Comparison of ENCODE assay signal across 9 mouse cellular contexts in genomic region chr7:27552070-27552469, GRCm38 (mm10). TPM values are rescaled to one million over a fixed set of nuclear protein-coding genes. Genes with fewer than 3 reads are reported as not detected.
DNase-seq lines count a peak whose midpoint lies in the region; ATAC-seq and TF ChIP-seq lines count a peak whose summit lies in the region.
"Had no signal": no experiment of that assay in that cellular context is flagged by ENCODE, and none has a peak within 500 bp of the region (broad histone marks: within the 10 kb centered on the region; RNA-seq: fewer than 3 reads in every experiment).

No protein-coding gene starts in this region.

- TF ChIP-seq EP300 in MEL (IDR thresholded peaks at IDR 0.05; ENCODE audit: low read depth in 1 of 2, low read length in 2 of 2): no peak

- ATAC-seq in heart, embryonic 13.5 days (ENCODE audit: extremely low read depth, insufficient number of reproducible peaks, low FRiP score, low TSS enrichment): no peak
- ATAC-seq in hindbrain, embryonic 15.5 days (ENCODE audit: low FRiP score, low read depth): no peak
- ATAC-seq in midbrain, embryonic 11.5 days (ENCODE audit: low FRiP score): no peak

- peak overlapping the region; percentile 91 for H3K9ac ChIP-seq in heart, embryonic 13.5 days
- no peak overlapping the region for H3K9ac ChIP-seq in MEL (ENCODE audit: control insufficient read depth, low read depth, low read length, poor library complexity, severe bottlenecking)
- peak overlapping the region; percentile 72 for H3K9ac ChIP-seq in hindbrain, embryonic 15.5 days
- H3K9ac ChIP-seq in midbrain, embryonic 11.5 days (ENCODE audit: low read length): no peak overlapping the region

- no peaks in the 10 kb centered on the region for H3K27me3 ChIP-seq in heart, embryonic 13.5 days (replicated peaks)
- H3K27me3 ChIP-seq in MEL (ENCODE audit: control insufficient read depth in 1 of 2, insufficient read depth in 2 of 2, low read length in 2 of 2): no peaks in the 10 kb centered on the region
- H3K27me3 ChIP-seq in hindbrain, embryonic 15.5 days: no peaks in the 10 kb centered on the region
- no peaks in the 10 kb centered on the region for H3K27me3 ChIP-seq in midbrain, embryonic 11.5 days (ENCODE audit: control insufficient read depth, insufficient read depth, low read length)

- TF ChIP-seq CTCF in MEL (IDR thresholded peaks at IDR 0.05 in 2 of 3, conservative IDR thresholded peaks at IDR 0.05 in 1 of 3; ENCODE audit: control insufficient read depth in 1 of 3, insufficient read depth in 1 of 3, low read depth in 2 of 3, low read length in 3 of 3, poor library complexity in 1 of 3, severe bottlenecking in 1 of 3): no peak

- H3K36me3 ChIP-seq in heart, embryonic 13.5 days: peaks cover 21% of the 10 kb centered on the region
- peaks cover 0 to 5% of the 10 kb centered on the region in 2 experiments; a peak in 1 of 4 replicates for H3K36me3 ChIP-seq in MEL (ENCODE audit: control insufficient read depth in 1 of 2, insufficient read depth in 2 of 2, low read length in 2 of 2)
- peaks cover 11% of the 10 kb centered on the region for H3K36me3 ChIP-seq in hindbrain, embryonic 15.5 days
- H3K36me3 ChIP-seq in midbrain, embryonic 11.5 days (ENCODE audit: control insufficient read depth, insufficient read depth, low read length): no peaks in the 10 kb centered on the region

- no peak for DNase-seq in heart, postnatal 14 days
- DNase-seq in MEL (ENCODE audit: low read depth, low spot score): peak; percentile 51
- no peak for DNase-seq in midbrain, embryonic 11.5 days (ENCODE audit: low spot score, missing footprints)
- DNase-seq in gastrocnemius, postnatal 10 days: no peak
- no peak for DNase-seq in ovary, adult 18-20 months (ENCODE audit: low spot score)
- no peak for DNase-seq in left cerebral cortex, postnatal 14 days (ENCODE audit: low spot score in 2 of 2)

- no peak overlapping the region for H3K27ac ChIP-seq in heart, embryonic 13.5 days (replicated peaks)
- no peak overlapping the region for H3K27ac ChIP-seq in MEL (ENCODE audit: control insufficient read depth, low read depth, low read length)
- no peak overlapping the region for H3K27ac ChIP-seq in hindbrain, embryonic 15.5 days (replicated peaks)
- H3K27ac ChIP-seq in midbrain, embryonic 11.5 days (ENCODE audit: low read depth, low read length): no peak overlapping the region

- no peak for TF ChIP-seq RAD21 in MEL (IDR thresholded peaks at IDR 0.05; ENCODE audit: low read depth, low read length)

- peak overlapping the region; percentile 94 for H3K4me2 ChIP-seq in heart, embryonic 13.5 days
- peak overlapping the region; percentile 92 for H3K4me2 ChIP-seq in hindbrain, embryonic 15.5 days
- H3K4me2 ChIP-seq in midbrain, embryonic 11.5 days: peak overlapping the region; percentile 80

- intact Hi-C loops in heart, postnatal 14 days (cut with DNase I): no loop called here
- intact Hi-C loops in left cerebral cortex, postnatal 14 days (cut with DNase I): no loop called here

- H3K4me1 ChIP-seq in heart, embryonic 13.5 days: peaks cover 20% of the 10 kb centered on the region
- peaks cover 3 to 7% of the 10 kb centered on the region in 2 experiments; a peak in 3 of 4 replicates for H3K4me1 ChIP-seq in MEL (ENCODE audit: control insufficient read depth in 1 of 2, insufficient read depth in 2 of 2, low read length in 2 of 2)
- H3K4me1 ChIP-seq in hindbrain, embryonic 15.5 days (replicated peaks): peaks cover 25% of the 10 kb centered on the region
- H3K4me1 ChIP-seq in midbrain, embryonic 11.5 days (ENCODE audit: control insufficient read depth, insufficient read depth, low read length): peaks cover 10% of the 10 kb centered on the region

- no peak for TF ChIP-seq POLR2A in MEL (IDR thresholded peaks at IDR 0.05; ENCODE audit: control insufficient read depth in 1 of 2, insufficient read depth in 1 of 2, low read depth in 1 of 2, low read length in 2 of 2, poor library complexity in 1 of 2)

- 55% methylated on average over 5 of the region's 5 CpGs for WGBS in heart, embryonic 13.5 days
- 62% methylated on average over 5 of the region's 5 CpGs for WGBS in hindbrain, embryonic 15.5 days
- WGBS in midbrain, embryonic 11.5 days: 66% methylated on average over 5 of the region's 5 CpGs

- H3K9me3 ChIP-seq in heart, embryonic 13.5 days: no peaks in the 10 kb centered on the region
- H3K9me3 ChIP-seq in MEL (replicated peaks; ENCODE audit: insufficient read depth, low read length): no peaks in the 10 kb centered on the region
- H3K9me3 ChIP-seq in hindbrain, embryonic 15.5 days: no peaks in the 10 kb centered on the region
- no peaks in the 10 kb centered on the region for H3K9me3 ChIP-seq in midbrain, embryonic 11.5 days (ENCODE audit: control insufficient read depth, low read length)

- H3K4me3 ChIP-seq in heart, embryonic 13.5 days: peak overlapping the region; percentile 78
- peak overlapping the region in 1 of 2 experiments; percentile 83; a peak in 1 of 4 replicates for H3K4me3 ChIP-seq in MEL (ENCODE audit: control insufficient read depth in 1 of 2, insufficient read depth in 1 of 2, low read depth in 2 of 2, low read length in 2 of 2)
- H3K4me3 ChIP-seq in hindbrain, embryonic 15.5 days: peak overlapping the region; percentile 90
- 0 out of 2 replicates have a peak overlapping the region, but pooled peaks have one; percentile 82 for H3K4me3 ChIP-seq in midbrain, embryonic 11.5 days (ENCODE audit: low read depth, low read length)

- H3K79me2 ChIP-seq in MEL (ENCODE audit: control insufficient read depth, insufficient read depth, low read length, poor library complexity): peaks cover 12% of the 10 kb centered on the region

TF ChIP-seq in MEL, 35 proteins besides CTCF, POLR2A, EP300 and RAD21:
- TF ChIP-seq MAZ (IDR thresholded peaks at IDR 0.05; ENCODE audit: low read depth, low read length) (no peak), SMC3 (IDR thresholded peaks at IDR 0.05; ENCODE audit: low read depth, low read length) (no peak), POLR2AphosphoS5 (IDR thresholded peaks at IDR 0.05; ENCODE audit: borderline replicate concordance, low read depth, low read length) (no peak), NRF1 (IDR thresholded peaks at IDR 0.05; ENCODE audit: insufficient read depth, low read depth, low read length, poor library complexity, severe bottlenecking) (no peak)

RNA-seq across cellular contexts. Expression of gene Pld3, which starts 0.9 kb away (rescaled TPM):
- polyA plus RNA-seq in heart, embryonic 13.5 days (2015; fragmentation: Nextera tagmentation; extraction: Ambion mirVana): 62.5 and 65.9 TPM in 2 replicates
- total RNA-seq in heart, postnatal 14 days (2021): 10 to 100 TPM; 29.0 to 31.8 TPM
- total RNA-seq in MEL (2012; rRNA removed): 8.0 and 11.1 TPM in 2 replicates
- polyA plus RNA-seq in MEL (2012; ENCODE audit: insufficient read depth in 1 of 2, insufficient read length in 2 of 2, low read depth in 1 of 2, low replicate concordance in 2 of 2, missing spikeins in 1 of 2): 10 to 100 TPM in 1 of 2 experiments, not detected in 1; 22.8 TPM
- 189 TPM in 2 replicates for polyA plus RNA-seq in hindbrain, embryonic 15.5 days (2015; fragmentation: Nextera tagmentation; extraction: Ambion mirVana)
- 62.5 and 63.5 TPM in 2 replicates for polyA plus RNA-seq in midbrain, embryonic 11.5 days (2014; fragmentation: Nextera tagmentation; extraction: Ambion mirVana)
- 10 to 100 TPM; 27.2 to 37.9 TPM for total RNA-seq in gastrocnemius, postnatal 10 days (2021)
- 100 to 1,000 TPM; 805 to 820 TPM for total RNA-seq in left cerebral cortex, postnatal 14 days (2021)

RNA-seq across cellular contexts. Expression of gene 2310022A10Rik, which starts 1.0 kb away (rescaled TPM):
- polyA plus RNA-seq in heart, embryonic 13.5 days (2015; fragmentation: Nextera tagmentation; extraction: Ambion mirVana): 30.6 and 34.5 TPM in 2 replicates
- total RNA-seq in heart, postnatal 14 days (2021): 10 to 100 TPM; 53.0 to 62.2 TPM
- total RNA-seq in MEL (2012; rRNA removed): 5.9 and 6.6 TPM in 2 replicates
- polyA plus RNA-seq in MEL (2012; ENCODE audit: insufficient read depth in 1 of 2, insufficient read length in 2 of 2, low read depth in 1 of 2, low replicate concordance in 2 of 2, missing spikeins in 1 of 2): 10 to 100 TPM in 1 of 2 experiments, not detected in 1; 33.2 TPM
- polyA plus RNA-seq in hindbrain, embryonic 15.5 days (2015; fragmentation: Nextera tagmentation; extraction: Ambion mirVana): 32.0 and 36.6 TPM in 2 replicates
- polyA plus RNA-seq in midbrain, embryonic 11.5 days (2014; fragmentation: Nextera tagmentation; extraction: Ambion mirVana): 24.6 and 26.5 TPM in 2 replicates
- 100 to 1,000 TPM; 106 to 110 TPM for total RNA-seq in gastrocnemius, postnatal 10 days (2021)
- total RNA-seq in left cerebral cortex, postnatal 14 days (2021): 10 to 100 TPM; 24.5 to 27.8 TPM

RNA-seq across cellular contexts. Expression of gene Hipk4, which starts 29.0 kb away (rescaled TPM):
- polyA plus RNA-seq in heart, embryonic 13.5 days (2015; fragmentation: Nextera tagmentation; extraction: Ambion mirVana): 0.20 and 0.36 TPM in 2 replicates
- under 1 TPM; 0.32 to 0.55 TPM for total RNA-seq in heart, postnatal 14 days (2021)
- total RNA-seq in MEL (2012; rRNA removed): not detected in 2 replicates
- polyA plus RNA-seq in MEL (2012; ENCODE audit: insufficient read depth in 1 of 2, insufficient read length in 2 of 2, low read depth in 1 of 2, low replicate concordance in 2 of 2, missing spikeins in 1 of 2): under 1 TPM in 1 of 2 experiments, not detected in 1; 0.26 TPM
- polyA plus RNA-seq in hindbrain, embryonic 15.5 days (2015; fragmentation: Nextera tagmentation; extraction: Ambion mirVana): 0.82 and 1.0 TPM in 2 replicates
- polyA plus RNA-seq in midbrain, embryonic 11.5 days (2014; fragmentation: Nextera tagmentation; extraction: Ambion mirVana): 0.18 and 0.21 TPM in 2 replicates
- total RNA-seq in gastrocnemius, postnatal 10 days (2021): under 1 TPM; 0.42 to 0.84 TPM
- not detected for total RNA-seq in left cerebral cortex, postnatal 14 days (2021)
- total RNA-seq: liver, adult 2 months had no signal
- polyA plus RNA-seq: liver, adult 2 months had no signal

RNA-seq across cellular contexts. Expression of gene Akt2, which starts 39.3 kb away (rescaled TPM):
- 72.7 and 73.4 TPM in 2 replicates for polyA plus RNA-seq in heart, embryonic 13.5 days (2015; fragmentation: Nextera tagmentation; extraction: Ambion mirVana)
- 100 to 1,000 TPM; 169 to 170 TPM for total RNA-seq in heart, postnatal 14 days (2021)
- 69.0 and 73.5 TPM in 2 replicates for total RNA-seq in MEL (2012; rRNA removed)
- 100 to 1,000 TPM in 1 of 2 experiments, not detected in 1; 127 TPM for polyA plus RNA-seq in MEL (2012; ENCODE audit: insufficient read depth in 1 of 2, insufficient read length in 2 of 2, low read depth in 1 of 2, low replicate concordance in 2 of 2, missing spikeins in 1 of 2)
- 66.3 and 74.2 TPM in 2 replicates for polyA plus RNA-seq in hindbrain, embryonic 15.5 days (2015; fragmentation: Nextera tagmentation; extraction: Ambion mirVana)
- 62.6 and 69.0 TPM in 2 replicates for polyA plus RNA-seq in midbrain, embryonic 11.5 days (2014; fragmentation: Nextera tagmentation; extraction: Ambion mirVana)
- total RNA-seq in gastrocnemius, postnatal 10 days (2021): 100 to 1,000 TPM; 128 to 134 TPM
- 100 to 1,000 TPM; 114 to 147 TPM for total RNA-seq in left cerebral cortex, postnatal 14 days (2021)

RNA-seq across cellular contexts. Expression of gene Prx, which starts 52.9 kb away (rescaled TPM):
- 2.0 and 2.1 TPM in 2 replicates for polyA plus RNA-seq in heart, embryonic 13.5 days (2015; fragmentation: Nextera tagmentation; extraction: Ambion mirVana)
- 1 to 10 TPM; 1.4 to 2.8 TPM for total RNA-seq in heart, postnatal 14 days (2021)
- total RNA-seq in MEL (2012; rRNA removed): 0.39 TPM in 2 replicates
- 1 to 10 TPM in 1 of 2 experiments, not detected in 1; 1.4 TPM for polyA plus RNA-seq in MEL (2012; ENCODE audit: insufficient read depth in 1 of 2, insufficient read length in 2 of 2, low read depth in 1 of 2, low replicate concordance in 2 of 2, missing spikeins in 1 of 2)
- 1.8 and 1.9 TPM in 2 replicates for polyA plus RNA-seq in hindbrain, embryonic 15.5 days (2015; fragmentation: Nextera tagmentation; extraction: Ambion mirVana)
- 0.77 and 0.85 TPM in 2 replicates for polyA plus RNA-seq in midbrain, embryonic 11.5 days (2014; fragmentation: Nextera tagmentation; extraction: Ambion mirVana)
- 10 to 100 TPM; 34.6 to 48.7 TPM for total RNA-seq in gastrocnemius, postnatal 10 days (2021)
- total RNA-seq in left cerebral cortex, postnatal 14 days (2021): under 1 TPM; 0.57 to 0.66 TPM
- total RNA-seq: liver, adult 2 months had no signal

Comparison
In these comparisons a context has a peak if more than half of its experiments do, and no peak if none do; other contexts are left out.
1. H3K9ac ChIP-seq: peak in heart, embryonic 13.5 days (single experiment) and hindbrain, embryonic 15.5 days (single experiment); none in MEL (single experiment) and midbrain, embryonic 11.5 days (single experiment).
2. RNA of gene Pld3, which starts 0.9 kb away (total RNA-seq): 805 to 820 TPM in left cerebral cortex, postnatal 14 days; 27.2 to 37.9 TPM in gastrocnemius, postnatal 10 days, 29.0 to 31.8 TPM in heart, postnatal 14 days and 8.0 to 11.1 TPM in MEL; every median in the first group is over 10 times any median in the second.
3. Peak in every context shown above with its lines, with median percentiles within 50 percentile points of each other: H3K4me2 ChIP-seq.